Mouse (Mus musculus) C2C12 (cell line): ENCODE measurements at regions not wholly inside any gene's neighbourhood (a gene's known extent, or its start where the extent isn't known, plus 50 kb on each side); places are given as distances from the start of the nearest gene placed in this dataset.

Experiments used
- CTCF ChIP-seq: IDR thresholded peaks from one replicate; pipeline ENCODE4 v1.5.1; 2011; ENCODE audit not compliant: control insufficient read depth, insufficient read depth, insufficient read length
- MAX ChIP-seq: IDR thresholded peaks from one replicate; pipeline ENCODE4 v1.6.1; 2011; ENCODE audit warnings: mild to moderate bottlenecking, control low read depth

DNA sequence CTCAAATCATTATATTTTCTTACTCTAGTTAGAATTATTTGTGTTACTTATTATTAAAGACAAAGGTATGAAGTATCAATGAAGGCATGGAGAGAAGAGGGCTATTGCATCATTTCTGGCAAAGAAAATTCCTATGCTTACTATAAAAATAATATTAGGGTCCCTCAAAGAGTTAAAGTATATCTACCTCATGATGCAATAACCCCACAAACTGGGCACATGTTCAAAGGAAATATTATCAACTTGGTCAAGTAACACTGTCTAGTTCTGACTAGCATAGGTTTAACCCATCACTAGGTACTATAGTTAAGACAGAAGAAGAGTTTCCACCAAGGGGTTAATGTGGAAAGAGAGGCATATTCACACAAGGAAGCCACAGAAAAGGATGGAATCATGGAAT lies 336.9 kb downstream of the Adcyap1 start:
- TF ChIP-seq CTCF (no peak), MAX (no peak)
